Mouse (Mus musculus) urinary bladder, adult 2 months (tissue): ENCODE measurements around the gene Grap2. TPM values are rescaled to one million over a fixed set of nuclear protein-coding genes. Genes with fewer than 3 reads are reported as not detected.

Source experiments
- DNase-seq: peaks from one replicate; pipeline ENCODE4 v3.0.0; 2022; ENCODE audit warnings: low spot score
- polyA plus RNA-seq: library from polyadenylated mRNA; depleted of rRNA; stranded (reverse); fragments of >200 nt; gene quantifications from 2 replicates; pipeline ENCODE4 v1.2.3, GENCODE M21; 2012

Grap2 gene
- polyA plus RNA-seq, 1 experiment, result 0.47 TPM

DNA sequence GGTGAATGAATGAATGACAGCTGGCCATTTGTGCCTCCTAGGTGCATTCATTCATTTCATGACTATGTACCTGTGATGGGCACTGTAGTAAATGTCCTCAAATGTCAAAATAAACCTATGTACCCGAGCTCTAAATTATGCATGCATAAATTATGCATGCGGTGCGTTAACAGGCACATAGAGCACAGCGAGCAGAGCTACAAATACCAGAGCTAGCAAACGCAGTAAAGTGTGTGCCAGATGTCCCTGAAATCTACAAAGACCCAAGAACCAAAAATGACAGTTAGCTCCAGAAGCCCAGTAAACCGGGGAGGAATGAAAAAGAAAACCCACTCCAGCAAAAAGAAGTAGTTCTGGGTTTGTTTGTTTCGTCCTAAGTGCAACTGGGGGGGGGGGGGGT, 29.1 kb downstream of the Grap2 start:
- no peak for DNase-seq

DNA sequence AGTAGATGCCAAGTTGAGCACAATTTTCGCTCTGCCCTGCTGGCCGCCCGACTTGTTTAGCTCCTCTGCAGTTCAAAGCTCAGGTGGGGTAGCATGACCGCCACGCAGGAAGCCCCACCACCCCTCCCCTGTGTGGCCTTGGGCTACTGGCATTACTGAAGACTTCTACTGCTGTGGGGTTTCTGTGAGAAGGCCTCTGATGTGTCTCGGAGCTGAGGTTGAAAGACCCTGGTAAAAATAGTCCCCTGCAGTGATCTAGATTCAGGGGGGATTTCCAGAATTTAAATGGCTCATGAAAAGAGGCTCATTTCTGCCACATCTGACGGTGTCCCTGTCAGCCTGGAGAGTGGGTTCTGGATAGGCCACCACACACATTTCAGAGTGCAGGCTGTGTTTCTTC, 30.1 kb downstream of the Grap2 start:
- no peak for DNase-seq

DNA sequence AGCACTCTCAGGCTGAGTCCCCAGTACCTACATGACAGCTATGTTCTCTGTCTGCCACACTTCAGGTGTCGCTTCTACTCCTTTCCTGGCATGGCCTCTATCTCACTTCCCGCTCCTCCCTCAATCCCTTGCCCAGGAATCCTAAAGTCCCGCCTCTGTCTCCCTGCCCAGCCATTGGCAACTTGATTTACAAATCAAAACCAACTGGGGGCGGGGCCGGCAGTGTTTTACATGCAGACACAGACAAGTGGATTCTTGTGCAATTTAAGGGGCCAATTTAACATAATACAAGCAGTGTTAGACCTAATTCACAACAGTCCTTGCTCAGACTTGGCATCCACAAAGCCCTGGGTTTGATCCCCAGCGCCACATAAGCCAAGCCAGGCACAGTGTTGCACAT, 31.6 kb downstream of the Grap2 start:
- no peak for DNase-seq

DNA sequence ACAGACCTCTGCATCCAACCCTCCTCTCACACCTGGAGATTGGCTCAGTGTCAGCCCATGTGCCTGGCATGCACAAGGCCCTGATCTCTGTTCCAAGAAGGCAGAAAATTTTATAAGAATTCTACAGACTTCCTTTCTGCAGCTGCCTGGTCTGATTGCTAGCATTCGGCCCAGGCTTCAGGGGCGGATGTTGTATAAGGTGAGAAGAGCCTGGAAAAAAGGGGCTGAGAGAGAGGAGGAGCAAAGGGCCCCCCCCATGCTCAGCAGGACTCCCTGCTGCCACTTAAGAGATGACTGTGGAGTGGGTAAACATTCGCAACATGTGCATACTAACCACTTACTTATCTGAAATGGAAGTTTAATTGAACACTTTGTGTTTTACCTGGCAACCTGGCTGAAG, 35.6 kb downstream of the Grap2 start:
- no peak for DNase-seq

DNA sequence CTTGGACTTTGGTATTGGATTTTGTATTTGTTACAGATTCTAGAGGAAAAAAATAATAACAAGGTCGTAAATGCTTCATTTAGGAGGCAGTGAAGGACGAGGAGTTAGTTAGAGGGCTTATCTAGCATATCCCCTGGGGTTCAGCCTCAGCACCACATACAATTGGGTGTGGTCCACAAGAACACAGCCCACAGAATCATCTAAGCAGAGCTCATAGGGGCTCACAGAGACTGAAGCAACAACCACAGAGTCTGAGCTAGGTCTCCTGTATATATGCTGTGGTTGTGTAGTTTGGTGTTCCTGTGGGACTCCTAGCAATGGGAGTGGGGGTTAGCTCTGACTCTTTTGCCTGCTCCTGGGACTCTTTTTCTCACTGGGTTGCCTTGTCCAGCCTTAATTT, 37.9 kb downstream of the Grap2 start:
- DNase-seq, result no peak

DNA sequence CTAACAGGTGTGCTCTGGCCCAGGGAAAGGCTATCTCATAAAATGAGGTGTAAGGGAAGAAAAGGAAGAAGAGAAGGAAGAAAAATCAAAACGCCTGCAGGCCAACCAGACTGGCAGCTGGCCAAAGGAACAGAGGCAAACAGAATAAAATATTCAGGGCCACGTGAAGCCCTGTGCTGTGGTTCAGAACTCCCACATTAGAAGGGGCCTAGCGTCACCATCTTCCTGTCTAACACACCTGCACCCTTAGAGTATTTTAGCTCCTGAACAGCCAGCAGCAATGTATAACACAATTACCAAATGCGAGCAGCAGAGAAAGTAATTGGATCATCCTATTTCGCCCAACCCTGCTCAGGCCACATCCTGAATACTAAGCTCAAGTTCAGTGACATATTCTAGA, 39.1 kb downstream of the Grap2 start:
- DNase-seq, result no peak

DNA sequence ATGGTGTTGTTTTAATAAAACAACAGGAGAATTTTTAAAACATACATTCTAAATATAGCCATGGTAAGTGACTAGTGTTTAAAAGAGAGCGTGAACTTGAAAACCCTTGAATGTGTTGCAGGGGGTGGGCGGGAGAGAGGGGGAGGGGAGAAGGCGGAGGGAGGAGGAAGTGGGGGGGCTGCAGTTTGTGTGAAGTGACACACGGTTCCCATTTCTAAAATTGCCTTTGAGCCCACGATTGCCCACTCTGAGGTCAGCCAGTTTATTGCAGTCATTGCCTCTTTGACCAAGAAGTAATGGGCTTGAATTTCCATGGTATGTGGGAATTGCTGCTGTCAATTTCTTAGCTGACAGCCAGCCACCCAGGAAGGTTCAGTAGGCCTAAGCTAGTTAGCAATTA, 41.5 kb downstream of the Grap2 start:
- DNase-seq, result no peak

DNA sequence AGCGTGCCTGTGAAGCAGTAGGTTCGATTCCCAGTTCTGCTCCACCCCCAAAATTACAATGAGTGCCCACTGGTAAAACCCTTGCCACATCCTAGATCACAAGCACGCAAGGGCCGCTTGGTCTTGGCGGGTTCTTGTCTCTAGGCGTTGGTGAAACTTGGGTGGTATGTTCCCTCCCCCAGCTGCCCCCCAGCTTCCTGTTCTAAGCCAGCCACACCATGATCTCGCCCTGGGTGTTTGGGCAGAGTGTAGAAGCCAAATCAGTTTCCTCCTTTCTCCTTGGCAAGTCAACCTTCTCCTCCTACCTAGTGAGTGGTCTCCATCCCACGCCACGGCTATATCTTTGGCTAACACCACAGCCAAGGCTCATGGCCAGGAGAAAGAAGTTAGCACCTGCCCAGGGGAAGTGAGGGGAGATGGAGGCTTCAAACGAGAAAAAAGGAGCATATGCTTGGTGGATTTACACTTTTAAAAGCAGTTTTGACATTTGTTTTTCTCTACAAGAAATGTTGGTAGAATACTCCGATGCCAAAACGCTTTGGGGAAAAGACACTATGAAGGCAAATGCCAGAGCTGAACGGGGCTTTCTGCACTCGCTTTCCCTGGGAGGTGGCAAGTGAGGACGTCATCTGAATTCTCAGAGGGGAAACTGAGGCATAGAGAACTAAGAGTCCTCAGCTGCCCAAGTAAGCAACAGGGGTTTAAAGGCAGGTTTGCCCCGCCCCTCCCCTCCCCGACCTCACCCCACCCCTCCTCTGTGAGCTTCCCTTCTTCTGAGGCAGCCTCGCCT, 42.3 kb downstream of the Grap2 start:
- DNase-seq, result no peak

DNA sequence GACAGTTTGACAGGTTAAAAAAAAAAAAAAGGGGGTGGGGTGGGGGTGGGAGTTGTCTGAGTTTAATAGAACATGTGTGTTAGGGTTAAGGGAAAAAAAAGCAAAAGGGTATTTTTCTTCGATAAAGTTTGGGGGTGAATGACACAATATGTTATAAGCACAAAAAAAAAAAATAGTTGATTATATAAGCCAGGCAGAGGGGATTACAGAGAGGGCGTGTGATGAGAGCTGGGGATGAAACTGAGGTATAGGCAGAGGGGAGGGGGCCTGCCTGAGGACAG, 42.8 kb downstream of the Grap2 start:
- no peak for DNase-seq

DNA sequence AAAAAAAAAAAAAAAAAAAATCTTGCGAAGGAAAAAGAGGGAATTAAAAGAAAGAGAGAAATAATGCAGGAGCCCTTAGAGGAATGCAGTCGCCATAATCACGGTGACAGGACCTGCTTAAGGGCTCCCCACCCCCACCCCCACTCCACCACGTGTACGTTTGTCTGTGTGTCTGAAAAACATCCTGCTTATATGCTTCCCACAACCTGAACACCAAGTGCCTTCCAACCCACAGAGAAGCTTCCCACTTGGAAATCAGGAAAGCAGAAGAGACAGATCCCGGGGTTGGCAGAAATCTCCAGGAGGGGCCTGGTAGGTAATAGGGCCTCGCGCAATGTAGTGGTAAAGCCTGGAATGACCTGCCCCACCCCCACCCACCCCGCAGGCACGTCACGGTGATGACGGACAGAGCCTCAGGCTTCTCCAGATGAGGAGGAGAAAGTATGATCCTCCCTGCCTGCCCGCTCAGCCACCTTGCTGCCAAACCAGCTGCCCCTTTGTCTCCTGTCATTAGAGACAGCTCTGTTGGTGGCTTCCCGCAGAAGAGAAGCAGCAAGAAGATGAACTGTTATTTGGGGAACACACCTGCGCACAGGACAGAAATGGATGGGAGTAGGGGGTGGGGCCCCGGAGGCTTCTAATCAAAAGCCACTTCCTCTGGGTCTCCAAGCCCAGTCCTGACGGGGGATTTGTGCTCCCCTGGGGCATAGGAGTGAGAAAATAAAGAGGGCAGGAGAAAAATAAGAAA, 43.4 kb downstream of the Grap2 start:
- DNase-seq, result no peak

DNA sequence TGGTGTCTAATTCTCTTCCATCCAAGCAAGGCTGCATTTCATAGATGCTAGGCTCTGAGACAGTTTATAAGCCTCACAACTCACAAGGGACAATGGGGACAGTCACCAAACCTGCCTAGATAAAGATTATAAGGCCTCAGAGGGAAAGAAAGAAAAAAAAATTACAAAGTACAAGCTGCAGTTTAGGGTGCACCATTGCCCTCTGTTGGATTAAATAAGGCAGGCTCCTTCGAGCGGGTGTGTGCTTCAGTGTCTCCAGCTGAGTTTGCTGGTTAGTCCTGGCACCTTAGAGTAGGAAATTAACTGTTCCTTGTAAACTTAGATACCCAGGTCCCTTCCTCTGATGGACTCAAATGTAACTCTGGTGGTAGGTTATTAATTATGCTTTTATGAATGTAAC, 45.4 kb downstream of the Grap2 start:
- no peak for DNase-seq

DNA sequence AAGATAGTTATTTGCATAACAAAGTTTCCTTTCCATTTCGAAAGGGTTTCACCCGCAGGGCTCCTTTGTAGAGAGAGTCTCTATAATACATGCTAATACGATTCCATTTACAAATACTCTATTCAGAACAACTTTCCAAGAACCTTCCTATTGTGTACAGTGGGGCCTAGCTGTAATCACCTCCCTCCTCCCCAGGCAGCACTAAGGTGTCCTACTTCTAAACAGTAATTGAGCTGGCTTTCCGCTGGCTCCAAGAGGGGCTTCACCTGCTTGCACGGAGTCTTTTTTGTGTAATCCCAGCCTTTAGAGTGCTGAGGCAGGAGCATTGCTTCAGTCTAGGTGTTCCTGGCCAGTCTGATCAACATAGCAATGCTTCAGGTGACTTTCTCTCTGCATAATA, 46.8 kb downstream of the Grap2 start:
- DNase-seq, result no peak

DNA sequence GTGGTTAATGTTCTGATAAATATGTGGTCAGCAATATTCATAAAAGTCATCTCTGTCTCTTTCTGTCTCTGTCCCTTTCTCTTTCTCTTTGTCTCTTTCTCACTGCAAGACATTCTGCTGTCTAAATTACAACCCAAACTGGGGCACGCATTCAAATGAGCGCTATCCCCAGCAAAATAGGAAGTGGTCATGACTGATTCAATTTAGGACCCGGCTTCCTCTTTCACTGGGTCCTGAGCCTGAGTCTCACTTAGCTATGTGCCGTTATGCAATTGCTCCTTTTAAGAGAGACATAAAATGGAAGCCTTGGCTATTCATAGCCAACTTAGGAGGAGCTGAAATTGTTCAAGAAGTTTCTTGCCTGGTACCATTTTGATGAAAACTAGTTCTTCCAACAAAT, 47.4 kb downstream of the Grap2 start:
- no peak for DNase-seq

DNA sequence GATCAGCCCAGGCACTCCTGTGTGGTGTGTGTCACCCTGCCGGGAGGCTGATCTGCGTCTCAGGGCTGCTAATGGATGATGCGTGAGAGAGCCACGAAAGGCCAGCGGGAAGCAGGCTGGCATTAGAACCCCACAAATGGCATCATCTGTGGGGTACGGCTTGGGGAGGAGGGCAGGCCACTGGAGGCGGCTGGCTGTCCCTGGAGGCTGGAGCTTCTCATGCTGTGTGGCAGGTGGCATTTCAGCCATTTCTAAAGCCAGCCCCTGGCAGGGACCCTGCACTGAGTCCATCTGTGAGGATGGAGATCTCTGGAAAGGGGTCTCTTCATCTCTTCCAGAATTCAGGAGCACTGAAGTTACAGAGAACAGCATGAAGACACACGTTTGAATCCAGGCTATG, 48.0 kb downstream of the Grap2 start:
- no peak for DNase-seq

DNA sequence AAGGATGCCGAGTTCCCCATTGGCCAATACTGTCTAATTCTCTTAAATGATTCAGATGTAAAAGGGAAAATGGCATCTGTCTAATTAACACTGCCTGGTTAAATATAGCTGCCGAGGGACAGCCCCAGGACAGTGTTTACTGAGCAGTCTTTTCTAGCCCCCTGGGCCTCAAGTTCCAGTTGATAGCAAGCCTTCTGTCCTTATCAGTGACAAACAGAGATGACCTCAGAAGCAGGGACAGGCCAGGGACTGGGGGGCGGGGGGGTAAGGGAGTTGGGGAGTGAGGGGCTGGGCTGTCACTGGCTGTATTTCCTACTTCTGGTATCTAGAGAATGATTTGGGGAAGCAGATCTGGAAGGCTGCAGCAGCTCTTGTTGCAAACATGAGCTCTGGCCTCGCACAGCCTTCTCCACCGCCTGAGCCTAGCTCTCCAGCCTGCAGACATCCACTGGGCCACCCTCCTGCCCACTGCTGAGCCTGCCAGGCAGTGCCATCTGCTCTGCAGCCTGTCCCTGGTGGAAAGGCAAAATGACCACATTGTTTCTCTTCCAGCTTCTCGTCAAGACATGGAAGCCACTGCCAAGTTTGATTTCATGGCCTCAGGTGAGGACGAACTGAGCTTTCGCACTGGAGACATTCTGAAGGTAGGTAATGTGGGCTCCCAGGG, 50.9 kb downstream of the Grap2 start:
- DNase-seq, result no peak

DNA sequence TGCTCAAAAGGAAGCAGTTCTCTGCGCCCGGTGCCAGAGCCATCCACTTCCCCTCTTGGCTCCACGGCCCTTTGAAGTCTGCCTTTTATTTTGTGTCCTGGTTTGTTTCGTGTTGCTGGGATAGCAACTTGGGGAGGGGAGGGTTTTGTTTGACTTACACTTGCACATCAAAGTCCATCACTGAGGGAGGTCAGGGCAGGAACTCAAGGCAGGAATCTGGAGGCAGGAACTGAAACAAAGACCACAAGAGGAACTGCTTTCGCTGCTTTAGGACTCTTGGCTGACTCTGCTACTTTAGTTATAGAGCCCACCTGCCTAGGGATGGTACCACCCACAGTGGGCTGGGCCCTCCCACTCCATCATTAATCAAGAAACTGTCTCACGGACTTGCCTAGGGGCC, 54.1 kb downstream of the Grap2 start:
- DNase-seq, result no peak

DNA sequence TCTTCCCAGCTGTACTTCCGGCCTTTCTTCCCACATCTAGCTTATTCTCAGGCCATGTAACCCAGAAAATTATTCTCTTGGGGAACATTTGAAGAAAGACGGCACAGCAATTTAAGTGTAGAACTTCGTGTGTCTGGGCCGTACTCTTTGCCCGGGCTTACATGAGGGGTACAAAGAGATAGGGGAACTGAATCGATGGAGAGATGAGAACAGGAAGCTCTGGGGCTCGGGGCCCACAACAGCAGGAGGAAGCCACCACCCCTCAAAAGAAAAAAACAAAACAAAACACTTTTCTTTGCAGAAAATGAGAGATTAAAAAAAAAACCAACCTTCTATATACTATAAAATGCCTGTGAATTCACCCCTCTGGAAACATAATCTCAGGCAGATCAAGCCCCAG, 57.8 kb downstream of the Grap2 start:
- no peak for DNase-seq

DNA sequence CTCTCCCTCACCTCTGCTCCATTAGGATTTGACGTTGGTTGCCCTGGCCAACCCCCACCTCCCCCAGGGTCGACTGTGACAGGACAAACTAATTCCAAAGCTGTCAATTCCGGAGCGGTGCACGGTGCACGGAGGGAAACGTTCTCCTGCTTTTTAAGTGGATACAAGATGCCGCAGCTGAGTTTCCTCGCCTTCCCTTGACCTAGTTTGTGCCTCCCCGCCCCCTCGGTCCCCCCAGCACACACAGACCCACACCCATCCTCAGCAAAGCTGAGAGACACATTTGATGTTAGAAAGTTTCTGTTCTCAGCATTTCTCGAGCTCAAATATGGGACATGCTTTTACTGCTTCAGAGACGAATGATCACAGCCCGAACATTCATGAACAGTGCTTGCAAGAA, 58.3 kb downstream of the Grap2 start:
- no peak for DNase-seq

DNA sequence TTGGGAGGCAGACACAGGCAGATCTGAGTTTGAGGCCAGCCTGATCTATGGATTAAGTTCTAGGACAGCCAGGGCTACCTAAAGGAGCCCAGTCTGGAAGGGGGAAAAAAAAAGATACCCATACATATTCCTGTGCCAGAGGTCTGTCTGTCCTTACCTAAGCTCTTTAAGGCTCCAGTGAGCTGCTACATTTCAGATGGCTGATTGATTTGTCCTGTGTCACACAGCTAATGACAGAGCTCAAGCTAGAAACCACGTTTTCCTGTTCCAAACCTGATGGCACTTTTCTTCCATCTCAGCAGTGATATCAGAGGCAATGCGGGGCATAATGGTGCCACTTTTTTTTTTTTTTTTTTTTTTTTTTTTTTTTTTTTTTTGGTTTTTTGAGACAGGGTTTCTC, 58.9 kb downstream of the Grap2 start:
- DNase-seq, result no peak

DNA sequence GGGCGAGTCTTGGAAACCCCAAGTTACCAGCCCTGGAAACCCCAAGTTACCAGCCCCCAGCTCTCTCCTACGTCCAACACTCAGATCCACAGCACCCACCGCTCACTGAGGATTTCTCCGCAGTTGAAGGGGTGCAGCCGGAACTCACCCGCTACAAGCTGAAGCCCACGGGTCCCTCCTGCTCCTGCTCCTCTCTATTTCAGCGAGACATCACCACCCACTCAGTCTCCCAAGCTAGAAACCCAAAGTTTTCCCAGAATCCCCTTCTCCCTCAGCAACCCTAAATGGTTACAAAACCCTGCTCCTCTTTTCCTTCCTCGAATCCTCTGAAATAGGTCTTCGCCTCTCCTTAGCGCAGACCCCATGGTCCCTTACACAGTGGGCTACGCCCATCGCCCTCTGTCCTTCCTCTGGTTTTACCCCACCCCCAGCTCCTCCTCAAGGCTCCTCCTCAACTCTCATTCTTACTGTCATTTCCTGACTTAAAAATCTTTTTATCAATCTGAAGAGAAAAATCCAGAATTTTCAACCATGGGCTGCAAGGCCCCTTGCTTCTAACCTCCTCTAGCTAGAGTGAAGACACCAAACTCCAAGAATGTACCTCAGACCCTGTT, 60.0 kb downstream of the Grap2 start:
- no peak for DNase-seq

DNA sequence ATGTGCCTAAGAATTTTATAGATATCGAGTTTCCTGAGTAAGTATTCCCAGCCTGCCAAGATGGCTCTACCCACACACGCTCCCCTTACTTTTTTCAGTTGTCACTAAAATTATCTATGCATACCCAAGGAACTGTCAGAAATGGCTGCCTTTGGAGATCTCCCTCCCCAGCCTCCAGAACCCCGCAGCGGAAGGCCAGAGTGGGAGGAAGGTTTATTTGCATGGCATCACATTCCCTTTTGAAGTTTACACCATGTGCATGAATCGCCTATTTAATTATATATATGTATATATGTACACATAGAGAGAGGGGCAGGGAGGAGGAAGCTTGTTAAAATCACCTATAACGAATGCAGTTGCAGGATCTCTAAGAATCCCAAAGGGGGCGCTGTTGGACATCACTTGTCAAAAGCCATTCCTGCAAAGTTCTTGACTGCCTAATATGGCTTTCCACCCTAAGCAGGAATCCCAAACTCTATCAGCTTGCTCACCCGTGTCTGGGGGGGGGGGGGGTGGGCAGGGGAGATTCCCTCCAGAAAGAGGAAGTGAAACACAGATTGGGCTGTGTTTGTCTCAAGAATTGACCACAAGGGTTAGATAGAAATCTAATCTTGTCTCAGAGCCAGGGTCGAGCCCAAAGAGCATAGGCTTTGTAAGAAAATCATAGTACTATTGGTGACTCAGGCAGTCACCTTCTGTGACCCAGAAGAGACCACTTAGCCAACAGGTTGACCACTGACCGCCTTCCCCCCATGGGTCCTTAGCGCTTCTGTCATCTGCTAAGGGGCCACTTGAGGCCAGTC, 62.2 kb downstream of the Grap2 start:
- DNase-seq, result no peak

DNA sequence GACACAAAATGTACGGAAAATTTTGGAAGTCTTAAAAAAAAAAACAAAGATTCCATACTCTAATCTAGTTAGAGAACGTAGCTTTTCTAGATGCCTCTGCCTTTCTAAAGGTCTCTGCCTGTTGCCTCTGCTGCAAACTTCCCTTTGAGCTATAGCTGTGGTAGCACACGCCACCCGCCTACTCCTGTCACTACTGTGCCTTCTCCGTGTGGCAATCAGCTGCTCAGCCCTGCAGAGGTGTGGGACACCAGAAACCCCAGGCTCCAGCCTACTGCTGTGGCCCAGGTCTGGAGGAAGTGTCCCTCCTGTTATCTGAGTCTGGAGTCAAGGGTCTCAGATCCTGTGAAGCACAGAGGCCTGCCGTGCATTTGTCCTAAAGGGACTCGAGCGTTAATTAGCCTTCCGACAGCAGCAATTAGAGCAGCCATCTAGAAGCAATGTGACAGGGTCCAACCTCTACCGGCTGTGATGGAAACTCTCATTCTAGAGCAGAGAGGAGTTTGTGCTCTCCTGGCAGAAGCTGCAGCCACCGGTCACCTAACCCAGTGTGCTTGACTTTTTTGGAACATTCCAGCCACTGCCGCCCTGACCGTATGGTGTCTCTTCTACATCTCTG, 64.5 kb downstream of the Grap2 start:
- no peak for DNase-seq
